Mouse (Mus musculus) mammary gland, adult 2 months (tissue): ENCODE measurements around the gene Mcam. TPM values are rescaled to one million over a fixed set of nuclear protein-coding genes. Genes with fewer than 3 reads are reported as not detected.

ENCODE experiments used
- polyA plus RNA-seq: library from polyadenylated mRNA; depleted of rRNA; stranded (reverse); fragments of >200 nt; gene quantifications from 2 replicates; pipeline ENCODE4 v1.2.3, GENCODE M21; 2012; ENCODE audit warnings: low replicate concordance; rRNA removed

Mcam gene
- polyA plus RNA-seq: 88.8 and 131 TPM in 2 replicates

DNA sequence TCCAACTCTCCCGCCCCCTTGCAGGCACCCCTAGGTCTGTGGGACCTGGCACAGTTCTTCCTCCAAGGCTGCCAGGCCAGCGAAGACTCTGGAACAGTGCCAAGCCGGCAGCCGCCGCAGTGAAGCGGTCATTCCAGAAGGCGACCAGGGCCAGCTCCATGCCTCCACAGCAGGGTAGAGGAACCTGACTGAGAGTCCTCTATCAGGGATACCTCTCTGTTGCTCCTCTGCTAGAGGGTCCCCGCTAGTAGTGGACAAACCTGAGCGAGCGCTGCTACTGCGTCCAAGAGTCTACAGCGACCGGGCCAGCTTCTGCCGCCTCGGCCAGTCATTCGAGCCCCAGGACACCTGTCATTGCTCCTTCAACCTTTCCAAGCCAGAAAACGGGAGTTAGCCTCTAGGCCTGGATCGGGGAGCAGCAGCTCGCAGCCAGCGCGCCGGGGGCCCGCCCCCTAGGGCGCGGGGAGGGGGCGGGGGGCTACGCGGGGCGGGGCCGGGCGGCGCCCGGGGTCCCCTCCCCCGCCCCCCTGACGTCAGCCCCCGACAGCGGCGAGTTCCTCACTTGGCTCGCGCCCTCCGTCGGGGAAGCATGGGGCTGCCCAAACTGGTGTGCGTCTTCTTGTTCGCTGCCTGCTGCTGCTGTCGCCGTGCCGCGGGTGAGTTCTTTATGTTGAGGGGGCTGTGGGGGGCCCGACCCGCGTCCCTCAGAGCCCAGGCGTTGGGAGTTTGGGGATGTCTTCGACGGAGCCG lies at the start of gene Mcam:
Gene Mcam, plus strand, starts transcription at position 369 of the 750 bp plus-strand sequence.

DNA sequence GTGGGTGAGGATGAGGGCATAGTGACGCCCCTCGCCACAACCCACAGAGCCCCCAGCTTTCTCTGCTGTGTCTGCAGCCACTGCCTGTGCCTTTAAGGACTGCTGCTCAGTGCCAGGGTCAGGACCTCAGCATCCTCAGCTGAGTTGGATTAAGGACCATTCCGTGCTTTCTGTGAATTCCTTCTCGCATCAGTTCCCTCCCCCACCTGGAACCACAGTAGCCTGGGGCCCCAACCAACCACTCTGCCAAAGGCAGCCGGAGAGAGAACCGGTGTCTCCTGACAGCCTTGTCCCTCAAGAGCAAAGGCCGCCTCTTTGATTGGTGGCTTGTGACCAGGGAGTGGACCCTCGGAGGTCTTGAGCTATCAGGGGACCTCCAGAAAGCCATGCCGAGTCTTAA lies 32.8 kb upstream of the Mcam start, which contains the start of gene Mfrp:
Gene Mfrp, plus strand, starts transcription at position 240 of the 400 bp plus-strand sequence.

DNA sequence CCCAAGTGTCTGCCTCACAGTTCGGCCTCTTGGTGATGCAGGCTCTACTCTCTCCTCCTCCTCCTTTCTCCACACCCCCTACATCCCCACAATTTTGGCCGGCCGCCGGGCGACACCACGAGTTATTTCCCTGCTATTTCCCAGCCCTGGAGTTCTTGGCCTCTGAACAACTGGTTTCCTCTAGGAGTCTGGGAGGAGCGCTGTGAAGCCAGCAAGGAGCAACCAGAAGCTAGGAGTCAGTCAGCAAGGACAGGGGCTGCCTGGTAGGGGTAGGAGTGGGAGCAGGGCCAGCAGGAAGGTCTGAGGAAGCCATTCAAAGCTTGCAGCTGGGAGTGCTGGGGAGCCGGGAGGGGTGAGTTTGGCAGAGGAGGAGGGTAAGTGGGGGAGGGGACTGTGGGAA lies 27.2 kb upstream of the Mcam start, which contains the start of gene C1qtnf5:
Gene C1qtnf5, plus strand, starts transcription at position 136 of the 400 bp plus-strand sequence.

DNA sequence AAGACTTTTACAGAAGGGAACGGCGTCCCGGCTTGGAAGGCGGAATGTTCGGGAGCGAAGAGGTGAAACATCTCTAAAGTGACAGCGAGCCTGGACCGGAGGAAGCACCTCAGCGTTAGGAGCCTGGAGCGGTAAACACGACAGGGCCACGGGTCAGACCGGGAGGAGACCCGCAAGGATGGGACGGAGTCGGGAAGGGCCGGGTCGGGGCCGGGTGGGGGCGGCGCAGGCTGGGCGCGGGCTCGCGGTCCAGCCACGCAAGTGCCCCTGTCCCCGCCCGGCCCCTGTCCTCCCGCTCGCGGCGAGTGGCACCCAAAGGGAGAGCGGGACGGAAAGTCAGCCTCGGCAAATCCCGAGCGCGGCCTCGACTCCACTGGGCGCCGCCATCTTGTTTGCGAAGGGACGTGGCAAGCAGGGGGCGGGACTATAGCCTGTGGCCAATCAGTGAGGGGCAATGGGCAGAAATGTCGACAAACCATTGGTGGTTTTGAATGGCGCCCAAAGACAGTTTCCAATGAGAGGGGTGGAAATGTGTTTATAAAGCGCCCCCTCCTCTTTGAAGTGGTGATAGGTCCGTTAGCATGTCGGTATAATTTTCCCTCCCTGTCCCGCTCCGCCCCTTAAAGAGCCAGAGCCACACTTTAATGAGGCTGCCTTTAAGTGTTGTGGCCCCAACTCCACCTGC lies 21.0 kb upstream of the Mcam start, which contains the start of the genes Gm49380 and Rnf26:
Gene Gm49380, minus strand, starts transcription at position 396 of the 685 bp plus-strand sequence.
Gene Rnf26, minus strand, starts transcription at position 413 of the 685 bp plus-strand sequence.

Other genes with a start within 250 kb of the Mcam start
- 359 and 388 TPM in 2 replicates for gene Thy1, start 91.1 kb upstream of the Mcam start, polyA plus RNA-seq
- gene Usp2, start 67.4 kb upstream of the Mcam start, polyA plus RNA-seq: 7.0 and 24.7 TPM in 2 replicates
- gene Mfrp, start 32.7 kb upstream of the Mcam start, polyA plus RNA-seq: 0.14 TPM in 1 of 2 replicates, not detected in the other
- 24.0 and 37.0 TPM in 2 replicates for gene C1qtnf5, start 27.2 kb upstream of the Mcam start, polyA plus RNA-seq
- gene Gm49380, start 21.0 kb upstream of the Mcam start, polyA plus RNA-seq: 0.11 and 0.96 TPM in 2 replicates
- gene Rnf26, start 21.0 kb upstream of the Mcam start, polyA plus RNA-seq: 28.7 and 45.0 TPM in 2 replicates
- gene Cbl, start 99.6 kb downstream of the Mcam start, polyA plus RNA-seq: 16.5 and 18.5 TPM in 2 replicates
- not detected in 2 replicates for gene Ccdc153, start 106.2 kb downstream of the Mcam start, polyA plus RNA-seq
- 0.18 and 0.29 TPM in 2 replicates for gene Pdzd3, start 117.0 kb downstream of the Mcam start, polyA plus RNA-seq
- gene Nlrx1, start 134.1 kb downstream of the Mcam start, polyA plus RNA-seq: 23.6 and 24.3 TPM in 2 replicates
- 4.3 and 5.5 TPM in 2 replicates for gene Abcg4, start 154.1 kb downstream of the Mcam start, polyA plus RNA-seq
- gene Hinfp, start 171.2 kb downstream of the Mcam start, polyA plus RNA-seq: 25.9 and 36.6 TPM in 2 replicates
- gene C2cd2l, start 185.8 kb downstream of the Mcam start, polyA plus RNA-seq: 59.1 and 101 TPM in 2 replicates
- 54.1 and 77.4 TPM in 2 replicates for gene Dpagt1, start 191.6 kb downstream of the Mcam start, polyA plus RNA-seq
- 39.0 and 130 TPM in 2 replicates for gene H2afx, start 200.2 kb downstream of the Mcam start, polyA plus RNA-seq
- gene Hmbs, start 209.8 kb downstream of the Mcam start, polyA plus RNA-seq: 41.3 and 52.7 TPM in 2 replicates
- gene Vps11, start 227.2 kb downstream of the Mcam start, polyA plus RNA-seq: 26.4 and 29.7 TPM in 2 replicates
- gene Hyou1, start 245.0 kb downstream of the Mcam start, polyA plus RNA-seq: 31.4 and 39.4 TPM in 2 replicates